Mouse (Mus musculus) midbrain, embryonic 14.5 days (tissue): ENCODE data around the gene Arhgap19. TPM values are rescaled to one million over a fixed set of nuclear protein-coding genes. Genes with fewer than 3 reads are reported as not detected.

Experiments used
- ATAC-seq: fragments of 200-750 bp; cut with Nextera tagmentation; 2 replicates; pipeline ENCODE4 v1.8.0; 2017; ENCODE audit warnings: moderate number of reproducible peaks, moderate library complexity; ENCODE audit not compliant: low FRiP score, low TSS enrichment
- DNase-seq: peaks from one replicate; pipeline ENCODE4 v3.0.0-alpha.2; 2015
- H3K27ac ChIP-seq: fragments of 300-500 bp; sonication (generic); replicated peaks from 2 replicates; pipeline ENCODE4 v1.5.1; 2014; ENCODE audit warnings: mild to moderate bottlenecking, low read depth, low read length, moderate library complexity
- H3K27me3 ChIP-seq: fragments of 300-500 bp; sonication (generic); 2 replicates; pipeline ENCODE4 v1.6.1; 2014; ENCODE audit warnings: low read length, control low read depth, mixed read lengths; ENCODE audit not compliant: control insufficient read depth, insufficient read depth
- H3K36me3 ChIP-seq: fragments of 300-500 bp; sonication (generic); 2 replicates; pipeline ENCODE4 v1.6.1; 2014; ENCODE audit warnings: low read length, control low read depth; ENCODE audit not compliant: control insufficient read depth, insufficient read depth
- H3K4me1 ChIP-seq: fragments of 300-500 bp; sonication (generic); 2 replicates; pipeline ENCODE4 v1.6.1; 2014; ENCODE audit warnings: mild to moderate bottlenecking, antibody characterized with exemption, low read length, control low read depth; ENCODE audit not compliant: control insufficient read depth, insufficient read depth
- H3K4me2 ChIP-seq: fragments of 300-500 bp; sonication (generic); 2 replicates; pipeline ENCODE4 v1.6.1; 2014; ENCODE audit warnings: mild to moderate bottlenecking, low read length, moderate library complexity
- H3K4me3 ChIP-seq: fragments of 300-500 bp; sonication (generic); replicated peaks from 2 replicates; pipeline ENCODE4 v1.5.1; 2014; ENCODE audit warnings: low read depth, low read length
- H3K9ac ChIP-seq: fragments of 300-500 bp; sonication (generic); replicated peaks from 2 replicates; pipeline ENCODE4 v1.6.1; 2014; ENCODE audit warnings: mild to moderate bottlenecking, low read length, moderate library complexity
- H3K9me3 ChIP-seq: fragments of 300-500 bp; sonication (generic); 2 replicates; pipeline ENCODE4 v1.6.1; 2016; ENCODE audit warnings: low read length, control low read depth, mixed read lengths; ENCODE audit not compliant: control insufficient read depth
- WGBS: fragments of 180-500 bp; shearing (Covaris S2); extraction: QIAGEN DNeasy Blood & Tissue Kit; methylation state at CpG from one replicate; pipeline ENCODE4 v1.1.7; 2014; 5-methylcytosine and 5-hydroxymethylcytosine counted together
- polyA plus RNA-seq: library from polyadenylated mRNA; unstranded; fragments of >200 nt; fragmentation: Nextera tagmentation; extraction: Ambion mirVana; gene quantifications from 2 replicates; pipeline ENCODE4 v1.2.1, GENCODE M21; 2014

The Arhgap19 gene
- polyA plus RNA-seq, 1 experiment from 2014 or later, result 8.5 TPM

GRCm38 (mm10) chr19:41813374-41813773 is 11.5 kb upstream of the Arhgap19 start:
- Histone ChIP-seq H3K27me3 (no peaks in the 10 kb centered on the region), H3K36me3 (no peaks in the 10 kb centered on the region), H3K9me3 (no peaks in the 10 kb centered on the region), H3K9ac (no peak overlapping the region), H3K27ac (no peak overlapping the region), H3K4me1 (no peaks in the 10 kb centered on the region), H3K4me2 (no peak overlapping the region), H3K4me3 (no peak overlapping the region)
- 91% methylated on average over 4 of the region's 4 CpGs for WGBS
- DNase-seq (no peak), ATAC-seq (no peak)

DNA sequence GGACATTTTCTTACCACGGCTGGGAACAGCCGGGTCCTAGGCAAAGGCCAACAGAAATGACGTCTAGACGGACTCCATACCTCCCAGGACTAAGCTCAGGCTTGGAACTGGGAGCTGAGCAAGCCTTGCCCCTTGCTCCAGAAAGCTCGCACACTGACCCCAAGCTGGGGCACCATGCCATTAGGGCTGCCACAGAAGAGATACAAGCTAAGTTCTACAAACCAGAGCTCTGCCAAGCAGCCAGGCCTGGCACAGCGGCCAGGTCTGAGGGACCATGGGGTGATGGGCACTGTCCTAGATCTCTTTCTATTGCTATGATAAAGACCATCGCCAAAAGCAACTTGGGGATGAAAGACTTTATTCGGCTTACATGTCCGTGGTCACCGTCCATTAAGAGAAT is 10.7 kb upstream of the Arhgap19 start:
- Histone ChIP-seq H3K4me3 (no peak overlapping the region), H3K27me3 (no peaks in the 10 kb centered on the region), H3K36me3 (no peaks in the 10 kb centered on the region), H3K27ac (no peak overlapping the region), H3K9ac (no peak overlapping the region), H3K4me2 (no peak overlapping the region), H3K4me1 (no peaks in the 10 kb centered on the region), H3K9me3 (no peaks in the 10 kb centered on the region)
- ATAC-seq, result no peak
- no peak for DNase-seq
- WGBS, result 94% methylated on average over 10 of the region's 10 CpGs

DNA sequence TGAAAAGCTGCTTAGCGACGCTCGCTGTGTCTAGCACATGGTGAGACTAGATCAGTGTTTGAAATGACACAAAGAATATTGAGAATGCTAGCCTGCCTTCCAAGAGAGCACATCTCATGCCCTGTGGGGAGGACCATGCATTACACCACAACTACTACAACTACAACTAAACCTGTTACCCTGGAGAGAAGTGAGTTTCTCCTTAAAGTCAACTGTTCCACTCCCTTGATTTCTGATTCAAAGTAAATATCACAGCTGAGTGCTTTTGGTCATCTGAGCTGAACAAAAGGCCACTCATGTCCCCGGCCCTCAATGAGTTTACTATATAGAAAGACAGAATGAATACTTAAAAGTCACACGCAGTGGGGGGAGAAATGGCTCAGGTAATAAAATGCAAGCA is 8.2 kb upstream of the Arhgap19 start:
- no peak overlapping the region for H3K9ac ChIP-seq
- H3K4me2 ChIP-seq, result no peak overlapping the region
- no peak overlapping the region for H3K27ac ChIP-seq
- no peaks in the 10 kb centered on the region for H3K36me3 ChIP-seq
- H3K4me3 ChIP-seq, result no peak overlapping the region
- H3K4me1 ChIP-seq, result no peaks in the 10 kb centered on the region
- ATAC-seq, result no peak
- WGBS, result 72% methylated on average over 5 of the region's 5 CpGs
- H3K9me3 ChIP-seq, result no peaks in the 10 kb centered on the region
- no peaks in the 10 kb centered on the region for H3K27me3 ChIP-seq
- no peak for DNase-seq

- Histone ChIP-seq H3K36me3 (no peaks in the 10 kb centered on the region), H3K4me2 (no peak overlapping the region), H3K4me1 (no peaks in the 10 kb centered on the region), H3K9ac (no peak overlapping the region), H3K9me3 (no peaks in the 10 kb centered on the region), H3K27ac (no peak overlapping the region), H3K27me3 (no peaks in the 10 kb centered on the region), H3K4me3 (no peak overlapping the region)
- 83% methylated on average over 8 of the region's 8 CpGs for WGBS
- DNase-seq (no peak), ATAC-seq (no peak)
These were observed 6.3 kb upstream of the Arhgap19 start for GRCm38 (mm10) chr19:41808104-41808634.

DNA sequence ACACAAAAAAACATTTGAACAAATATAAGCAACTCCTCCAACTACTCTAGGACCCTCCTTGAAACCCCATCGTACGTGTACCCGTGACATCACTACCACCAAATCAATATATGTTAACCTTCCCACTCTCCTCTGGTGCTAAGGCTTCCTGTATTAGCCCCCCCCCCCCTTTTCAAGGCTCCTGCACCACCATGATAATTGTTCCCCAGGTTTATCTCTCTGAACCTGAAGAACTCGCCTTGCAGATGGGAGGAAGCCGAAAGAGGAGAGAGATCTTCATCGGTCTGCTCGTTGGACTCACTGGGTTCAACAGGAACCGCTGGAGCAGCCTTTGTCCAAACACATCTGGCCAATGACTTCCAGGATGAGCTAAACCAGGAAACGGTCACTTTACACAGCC is 5.7 kb upstream of the Arhgap19 start:
- ATAC-seq (no peak), DNase-seq (no peak)
- 93% methylated on average over 9 of the region's 9 CpGs for WGBS

DNA sequence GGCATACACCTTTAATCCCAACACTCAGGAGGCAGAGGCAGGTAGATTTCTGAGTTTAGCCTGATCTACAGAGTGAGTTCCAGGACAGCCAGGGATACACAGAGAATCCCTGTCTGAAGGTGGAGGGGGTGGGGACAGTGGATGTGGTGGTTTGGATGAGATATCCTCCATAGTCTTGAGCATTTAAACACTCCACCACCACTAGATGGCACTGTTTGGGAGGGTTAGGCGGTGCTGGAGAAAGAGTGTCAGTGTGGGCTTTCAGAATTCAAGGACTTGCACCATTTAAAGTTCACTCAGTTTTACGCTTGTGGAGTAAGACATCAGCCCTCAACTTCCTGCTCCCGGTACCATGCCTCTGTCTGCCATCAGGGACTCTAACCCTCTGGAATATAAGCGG is 4.0 kb upstream of the Arhgap19 start:
- H3K9me3 ChIP-seq, result no peaks in the 10 kb centered on the region
- DNase-seq (no peak), ATAC-seq (no peak)
- H3K9ac ChIP-seq, result no peak overlapping the region
- no peak overlapping the region for H3K4me2 ChIP-seq
- H3K4me1 ChIP-seq, result peaks cover 1% of the 10 kb centered on the region; the same call in 1 of the 2 replicates
- H3K36me3 ChIP-seq, result no peaks in the 10 kb centered on the region
- H3K4me3 ChIP-seq, result no peak overlapping the region
- no peaks in the 10 kb centered on the region for H3K27me3 ChIP-seq
- no peak overlapping the region for H3K27ac ChIP-seq
- WGBS, result 89% methylated on average over 4 of the region's 4 CpGs

More for the DNA sequence above, 5.7 kb upstream of the Arhgap19 start:
- no peak overlapping the region for H3K9ac ChIP-seq
- H3K4me1 ChIP-seq, result no peaks in the 10 kb centered on the region
- H3K9me3 ChIP-seq, result no peaks in the 10 kb centered on the region
- no peak overlapping the region for H3K4me3 ChIP-seq
- no peak overlapping the region for H3K27ac ChIP-seq
- no peaks in the 10 kb centered on the region for H3K36me3 ChIP-seq
- H3K4me2 ChIP-seq, result no peak overlapping the region
- H3K27me3 ChIP-seq, result no peaks in the 10 kb centered on the region

GRCm38 (mm10) chr19:41803322-41803721 is 1.5 kb upstream of the Arhgap19 start:
- H3K4me1 ChIP-seq, result peaks cover 4% of the 10 kb centered on the region; the same call in 1 of the 2 replicates
- H3K9ac ChIP-seq, result no peak overlapping the region
- peak; percentile 7 for DNase-seq
- H3K27me3 ChIP-seq, result no peaks in the 10 kb centered on the region
- H3K4me2 ChIP-seq, result no peak overlapping the region
- no peaks in the 10 kb centered on the region for H3K9me3 ChIP-seq
- H3K27ac ChIP-seq, result no peak overlapping the region
- H3K4me3 ChIP-seq, result no peak overlapping the region
- ATAC-seq, result no peak
- H3K36me3 ChIP-seq, result no peaks in the 10 kb centered on the region
- WGBS, result 45% methylated on average over 7 of the region's 7 CpGs

DNA sequence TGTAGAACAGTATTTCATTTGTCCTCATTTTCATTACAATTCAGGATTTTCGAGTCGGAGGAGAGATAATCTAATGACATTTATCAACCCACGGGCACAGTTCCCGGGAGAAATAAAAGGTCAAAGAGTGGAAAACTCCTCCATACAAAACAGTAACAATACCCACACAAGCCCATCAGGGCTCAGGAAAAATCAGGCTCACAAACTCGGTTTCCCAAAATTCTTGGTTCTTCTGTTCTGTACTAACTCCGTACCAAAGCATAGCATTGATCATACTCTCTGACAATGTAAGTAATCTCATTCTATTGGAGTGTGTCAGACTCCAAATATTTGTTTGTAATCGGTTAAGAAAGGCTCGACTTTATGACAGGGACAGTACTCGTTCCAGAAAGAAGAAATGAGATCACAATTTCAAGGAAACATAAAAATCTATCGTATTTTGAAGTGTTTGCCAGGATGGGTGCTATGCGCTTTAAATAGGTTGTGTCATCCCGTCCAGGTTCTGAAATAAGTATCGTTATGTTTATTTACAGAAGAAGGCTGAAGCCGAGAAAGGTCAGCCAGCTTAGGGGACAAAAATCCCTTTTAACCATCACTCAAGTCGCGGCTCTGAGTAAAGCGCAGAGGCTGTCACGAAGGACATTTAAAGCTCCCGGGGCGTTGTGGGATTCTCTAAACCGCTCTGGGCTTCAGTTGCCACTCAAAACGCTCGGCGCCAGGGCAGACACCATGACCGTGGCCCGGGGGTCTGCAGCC is 683 bp downstream of the Arhgap19 start:
- no peaks in the 10 kb centered on the region for H3K9me3 ChIP-seq
- no peaks in the 10 kb centered on the region for H3K27me3 ChIP-seq
- peak overlapping the region; percentile 78 for H3K4me3 ChIP-seq
- H3K27ac ChIP-seq, result peak overlapping the region; percentile 49
- H3K4me2 ChIP-seq, result peak overlapping the region; percentile 62
- DNase-seq (peak; percentile 13), ATAC-seq (no peak)
- WGBS, result 3% methylated on average over 26 of the region's 26 CpGs
- H3K9ac ChIP-seq, result peak overlapping the region; percentile 59
- peaks cover 4% of the 10 kb centered on the region; the same call in 1 of the 2 replicates for H3K4me1 ChIP-seq
- no peaks in the 10 kb centered on the region for H3K36me3 ChIP-seq

GRCm38 (mm10) chr19:41800451-41800850 is 1.4 kb downstream of the Arhgap19 start:
- WGBS, result 33% methylated on average over 6 of the region's 6 CpGs
- no peak for ATAC-seq
- H3K9ac ChIP-seq, result no peak overlapping the region
- H3K9me3 ChIP-seq, result no peaks in the 10 kb centered on the region
- peak overlapping the region; percentile 62 for H3K4me2 ChIP-seq
- no peaks in the 10 kb centered on the region for H3K36me3 ChIP-seq
- no peaks in the 10 kb centered on the region for H3K27me3 ChIP-seq
- no peak for DNase-seq
- H3K4me3 ChIP-seq, result peak overlapping the region; percentile 78; the same call in 1 of the 2 replicates
- H3K27ac ChIP-seq, result no peak overlapping the region
- H3K4me1 ChIP-seq, result peaks cover 4% of the 10 kb centered on the region; the same call in 1 of the 2 replicates
